Mouse (Mus musculus) WW6 (cell line): ENCODE measurements at regions not wholly inside any gene's neighbourhood (a gene's known extent, or its start where the extent isn't known, plus 50 kb on each side); places are given as distances from the start of the nearest gene placed in this dataset.
"Not testable (repeated sequence)": the region's sequence is repeated elsewhere in the genome, so short reads cannot be mapped to it uniquely, and the experiment has no call there.

Experiments used
- DNase-seq: peaks from one replicate; pipeline ENCODE4 v3.0.0-alpha.2; 2013; ENCODE audit warnings: low read depth, low spot score

GRCm38 (mm10) chr10:6597256-6597655, 161.1 kb upstream of the Oprm1 start:
- no peak for DNase-seq

- DNase-seq = not testable (repeated sequence)
Measured at GRCm38 (mm10) chr10:6598586-6598985, 159.7 kb upstream of the Oprm1 start.

GRCm38 (mm10) chr10:6647576-6647975, 110.7 kb upstream of the Oprm1 start:
- DNase-seq = no peak

- no peak for DNase-seq
Measured at GRCm38 (mm10) chr10:6685308-6686080, 72.8 kb upstream of the Oprm1 start.

GRCm38 (mm10) chr10:6686081-6686474, 72.2 kb upstream of the Oprm1 start:
- DNase-seq = no peak
